Mouse (Mus musculus): ENCODE results near the gene Piga. TPM values are rescaled to one million over a fixed set of nuclear protein-coding genes. Genes with fewer than 3 reads are reported as not detected.

Piga gene
- polyA plus RNA-seq, 1 experiment = 3.2 TPM

- TF ChIP-seq POLR2A (IDR thresholded peaks at IDR 0.05; ENCODE audit: low read depth, low read length) (no peak), CTCF (IDR thresholded peaks at IDR 0.05; ENCODE audit: extremely low read depth, insufficient read length, insufficient replicate concordance, low read depth, low read length) (no peak)
- no peak overlapping the region for H3K4me3 ChIP-seq (ENCODE audit: low read depth, low read length)
- H3K27me3 ChIP-seq (ENCODE audit: control insufficient read depth, insufficient read depth, low read length) = no peaks in the 10 kb centered on the region
- H3K27ac ChIP-seq (ENCODE audit: insufficient read depth, low read depth, low read length) = no peak overlapping the region
- WGBS = 58% methylated on average over 12 of the region's 12 CpGs
- H3K36me3 ChIP-seq (ENCODE audit: control insufficient read depth, insufficient read depth, low read length) = no peaks in the 10 kb centered on the region
- no peaks in the 10 kb centered on the region; the same call in 1 of the 2 replicates for H3K4me1 ChIP-seq (ENCODE audit: control insufficient read depth, insufficient read depth, insufficient read length, low read length)
Observed at GRCm38 (mm10) chrX:164445601-164446000, 26.0 kb downstream of the Piga start.

- Histone ChIP-seq H3K4me1 (ENCODE audit: control insufficient read depth, insufficient read depth, insufficient read length, low read length) (no peaks in the 10 kb centered on the region), H3K27me3 (ENCODE audit: control insufficient read depth, insufficient read depth, low read length) (no peaks in the 10 kb centered on the region), H3K36me3 (ENCODE audit: control insufficient read depth, insufficient read depth, low read length) (no peaks in the 10 kb centered on the region), H3K4me3 (ENCODE audit: low read depth, low read length) (no peak overlapping the region), H3K27ac (ENCODE audit: insufficient read depth, low read depth, low read length) (no peak overlapping the region)
- 65% methylated on average over 10 of the region's 10 CpGs for WGBS
- TF ChIP-seq POLR2A (IDR thresholded peaks at IDR 0.05; ENCODE audit: low read depth, low read length) = no peak
- TF ChIP-seq CTCF (IDR thresholded peaks at IDR 0.05; ENCODE audit: extremely low read depth, insufficient read length, insufficient replicate concordance, low read depth, low read length) = peak; percentile 29; the same call in 1 of the 2 replicates
Observed at GRCm38 (mm10) chrX:164446106-164446551, 26.5 kb downstream of the Piga start.

GRCm38 (mm10) chrX:164446835-164447681 is 27.5 kb downstream of the Piga start:
- 72% methylated on average over 9 of the region's 9 CpGs for WGBS
- TF ChIP-seq POLR2A (IDR thresholded peaks at IDR 0.05; ENCODE audit: low read depth, low read length) (no peak), CTCF (IDR thresholded peaks at IDR 0.05; ENCODE audit: extremely low read depth, insufficient read length, insufficient replicate concordance, low read depth, low read length) (no peak)
- no peak overlapping the region for H3K27ac ChIP-seq (ENCODE audit: insufficient read depth, low read depth, low read length)
- H3K36me3 ChIP-seq (ENCODE audit: control insufficient read depth, insufficient read depth, low read length) = no peaks in the 10 kb centered on the region
- no peaks in the 10 kb centered on the region for H3K27me3 ChIP-seq (ENCODE audit: control insufficient read depth, insufficient read depth, low read length)
- no peak overlapping the region for H3K4me3 ChIP-seq (ENCODE audit: low read depth, low read length)
- H3K4me1 ChIP-seq (ENCODE audit: control insufficient read depth, insufficient read depth, insufficient read length, low read length) = no peaks in the 10 kb centered on the region

- H3K4me3 ChIP-seq (ENCODE audit: low read depth, low read length) = no peak overlapping the region
- no peaks in the 10 kb centered on the region for H3K27me3 ChIP-seq (ENCODE audit: control insufficient read depth, insufficient read depth, low read length)
- no peak overlapping the region for H3K27ac ChIP-seq (ENCODE audit: insufficient read depth, low read depth, low read length)
- no peaks in the 10 kb centered on the region for H3K4me1 ChIP-seq (ENCODE audit: control insufficient read depth, insufficient read depth, insufficient read length, low read length)
- TF ChIP-seq CTCF (IDR thresholded peaks at IDR 0.05; ENCODE audit: extremely low read depth, insufficient read length, insufficient replicate concordance, low read depth, low read length) (no peak), POLR2A (IDR thresholded peaks at IDR 0.05; ENCODE audit: low read depth, low read length) (no peak)
- WGBS = 80% methylated on average over 2 of the region's 2 CpGs
- H3K36me3 ChIP-seq (ENCODE audit: control insufficient read depth, insufficient read depth, low read length) = no peaks in the 10 kb centered on the region
Observed at GRCm38 (mm10) chrX:164447682-164448071, 28.1 kb downstream of the Piga start.

GRCm38 (mm10) chrX:164449201-164449600 is 29.6 kb downstream of the Piga start:
- WGBS = 24% methylated on average over 3 of the region's 3 CpGs
- no peaks in the 10 kb centered on the region for H3K27me3 ChIP-seq (ENCODE audit: control insufficient read depth, insufficient read depth, low read length)
- no peaks in the 10 kb centered on the region for H3K4me1 ChIP-seq (ENCODE audit: control insufficient read depth, insufficient read depth, insufficient read length, low read length)
- TF ChIP-seq POLR2A (IDR thresholded peaks at IDR 0.05; ENCODE audit: low read depth, low read length) = no peak
- no peak for TF ChIP-seq CTCF (IDR thresholded peaks at IDR 0.05; ENCODE audit: extremely low read depth, insufficient read length, insufficient replicate concordance, low read depth, low read length)
- no peaks in the 10 kb centered on the region for H3K36me3 ChIP-seq (ENCODE audit: control insufficient read depth, insufficient read depth, low read length)
- no peak overlapping the region for H3K4me3 ChIP-seq (ENCODE audit: low read depth, low read length)
- no peak overlapping the region for H3K27ac ChIP-seq (ENCODE audit: insufficient read depth, low read depth, low read length)

- H3K4me1 ChIP-seq (ENCODE audit: control insufficient read depth, insufficient read depth, insufficient read length, low read length) = no peaks in the 10 kb centered on the region
- H3K27ac ChIP-seq (ENCODE audit: insufficient read depth, low read depth, low read length) = no peak overlapping the region
- no peak for TF ChIP-seq CTCF (IDR thresholded peaks at IDR 0.05; ENCODE audit: extremely low read depth, insufficient read length, insufficient replicate concordance, low read depth, low read length)
- no peaks in the 10 kb centered on the region for H3K27me3 ChIP-seq (ENCODE audit: control insufficient read depth, insufficient read depth, low read length)
- 45% methylated on average over 6 of the region's 6 CpGs for WGBS
- no peak overlapping the region for H3K4me3 ChIP-seq (ENCODE audit: low read depth, low read length)
- no peaks in the 10 kb centered on the region for H3K36me3 ChIP-seq (ENCODE audit: control insufficient read depth, insufficient read depth, low read length)
Observed at GRCm38 (mm10) chrX:164459205-164459878, 39.8 kb downstream of the Piga start.

Other genes starting within 250 kb of the Piga start
- gene Bmx, start 161.6 kb upstream of the Piga start, polyA plus RNA-seq (2012; rRNA removed) = 0.10 and 0.30 TPM in 2 replicates
- 0.53 and 0.99 TPM in 2 replicates for gene Pir, start 150.4 kb upstream of the Piga start, polyA plus RNA-seq (2012; rRNA removed)
- 0.36 and 0.46 TPM in 2 replicates for gene Vegfd, start 46.4 kb upstream of the Piga start, polyA plus RNA-seq (2012; rRNA removed)
- 0.14 and 2.1 TPM in 2 replicates for gene Asb11, start 17.2 kb downstream of the Piga start, polyA plus RNA-seq (2012; rRNA removed)
- gene Asb9, start 86.5 kb downstream of the Piga start, polyA plus RNA-seq (2012; rRNA removed) = not detected in 2 replicates